Mouse (Mus musculus) C2C12 (cell line): ENCODE measurements around the gene Slc10a7.

ENCODE experiments used
- CEBPB ChIP-seq: IDR thresholded peaks from one replicate; pipeline ENCODE4 v1.6.1; 2011; ENCODE audit warnings: low read depth, mild to moderate bottlenecking, control low read depth, moderate library complexity
- CTCF ChIP-seq: IDR thresholded peaks from one replicate; pipeline ENCODE4 v1.5.1; 2011; ENCODE audit not compliant: control insufficient read depth, insufficient read depth, insufficient read length
- FOSL1 ChIP-seq: IDR thresholded peaks from one replicate; pipeline ENCODE4 v1.8.0; 2011; ENCODE audit warnings: mild to moderate bottlenecking, low read length; ENCODE audit not compliant: poor library complexity, insufficient read depth, severe bottlenecking
- MAX ChIP-seq: IDR thresholded peaks from one replicate; pipeline ENCODE4 v1.6.1; 2011; ENCODE audit warnings: mild to moderate bottlenecking, control low read depth
- MYOD1 ChIP-seq: IDR thresholded peaks from one replicate; pipeline ENCODE4 v1.6.1; 2011; ENCODE audit warnings: low read depth; ENCODE audit not compliant: control insufficient read depth, insufficient read length
- MYOG ChIP-seq: IDR thresholded peaks from one replicate; pipeline ENCODE4 v1.6.1; 2011; ENCODE audit not compliant: control insufficient read depth, insufficient read length; ENCODE audit errors: extremely low read depth
- USF1 ChIP-seq: IDR thresholded peaks from one replicate; pipeline ENCODE4 v1.6.1; 2011; ENCODE audit warnings: low read depth, mild to moderate bottlenecking, control low read depth, moderate library complexity

DNA sequence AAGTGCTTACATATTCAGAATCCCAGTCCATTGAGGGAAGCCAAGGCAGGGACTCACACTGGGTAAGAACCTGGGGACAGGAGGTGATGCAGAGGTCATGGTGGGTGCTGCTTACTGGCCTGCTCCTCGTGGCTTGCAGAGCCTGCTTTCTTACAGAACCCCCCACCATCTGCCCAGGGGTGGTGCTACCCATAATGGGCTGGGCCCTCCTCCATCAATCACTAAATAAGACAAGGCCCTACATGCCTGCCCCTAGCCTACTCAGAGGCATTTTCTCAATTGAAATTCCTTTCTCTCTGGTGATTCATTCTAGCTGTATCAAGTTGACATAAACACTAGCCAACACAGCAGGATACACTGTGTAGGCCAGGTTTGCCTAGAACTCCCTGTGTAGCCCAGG is 34.5 kb downstream of the Slc10a7 start:
- no peak for TF ChIP-seq CTCF
- no peak for TF ChIP-seq FOSL1
- TF ChIP-seq MYOD1, result no peak
- no peak for TF ChIP-seq CEBPB
- TF ChIP-seq USF1, result no peak
- no peak for TF ChIP-seq MAX
- TF ChIP-seq MYOG, result no peak
